Mouse (Mus musculus) stomach, postnatal 0 days (tissue): ENCODE measurements at regions not wholly inside any gene's neighbourhood (a gene's known extent, or its start where the extent isn't known, plus 50 kb on each side); places are given as distances from the start of the nearest gene placed in this dataset.

Source experiments
- CTCF ChIP-seq: IDR thresholded peaks from 2 replicates; pipeline ENCODE4 v1.5.1; 2016; ENCODE audit warnings: antibody characterized with exemption, low read depth, mild to moderate bottlenecking, moderate library complexity
- EP300 ChIP-seq: optimal IDR thresholded peaks from 2 replicates; pipeline ENCODE3; 2016; ENCODE audit warnings: antibody characterized with exemption

DNA sequence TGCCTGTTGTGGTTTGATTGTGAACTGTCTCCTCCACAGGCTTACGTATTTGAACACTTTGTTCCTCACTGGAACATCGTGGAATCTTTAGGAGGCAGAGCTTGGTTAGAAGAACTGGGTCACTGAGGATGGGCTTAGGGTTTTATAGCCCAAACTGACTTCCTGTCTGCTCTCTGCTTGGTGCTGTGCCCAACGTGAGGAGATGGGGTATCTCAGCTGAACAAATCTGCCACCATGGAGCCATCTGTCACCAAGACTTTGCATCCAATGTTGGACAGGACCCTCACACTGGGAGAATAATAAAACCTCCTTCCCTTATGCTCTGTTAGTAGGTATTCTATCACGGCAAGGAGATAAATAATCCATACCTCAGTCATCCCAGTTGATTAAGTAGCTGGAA, 134.2 kb upstream of the Tnp1 start:
- TF ChIP-seq CTCF (no peak), EP300 (no peak)
